Mouse (Mus musculus): ENCODE results near the gene Urah. TPM values are rescaled to one million over a fixed set of nuclear protein-coding genes. Genes with fewer than 3 reads are reported as not detected.

The Urah gene
- 1 to 10 TPM; 1.1 to 1.4 TPM for total RNA-seq (2021)
- long read RNA-seq, experiment 1, partial matches to known transcripts: 0 of 2 reads
- long read RNA-seq, experiment 1, other reads (novel, unspliced or antisense): 1 of 2 reads
- long read RNA-seq, experiment 2, partial matches to known transcripts: 1 of 2 reads
- long read RNA-seq, experiment 2, other reads (novel, unspliced or antisense): 0 of 2 reads

- DNase-seq (ENCODE audit: low spot score in 2 of 2): no peak
- no peak for TF ChIP-seq CTCF (conservative IDR thresholded peaks at IDR 0.05)
- Histone ChIP-seq H3K27ac (peak within 1 kb of the TSS; percentile 91), H3K4me3 (no peak within 1 kb of the TSS)
Measured at GRCm38 (mm10) chr7:140834968-140835757, at the start of gene Urah. Gene Urah (plus strand): TSS chr7:140835018.

GRCm38 (mm10) chr7:140787406-140788052 lies 47.3 kb upstream of the Urah start, which contains the start of gene Syce1:
Gene Syce1 (minus strand): TSS chr7:140787852.
- no peak within 1 kb of the TSS for H3K4me3 ChIP-seq
- no peak within 1 kb of the TSS for H3K27ac ChIP-seq
- DNase-seq (ENCODE audit: low spot score in 2 of 2): no peak
- no peak for TF ChIP-seq CTCF (conservative IDR thresholded peaks at IDR 0.05)

- TF ChIP-seq CTCF (conservative IDR thresholded peaks at IDR 0.05): no peak
- H3K4me3 ChIP-seq: no peak overlapping the region
- no peak overlapping the region for H3K27ac ChIP-seq
- no peak for DNase-seq (ENCODE audit: low spot score in 2 of 2)
Measured at GRCm38 (mm10) chr7:140788053-140788435, 46.8 kb upstream of the Urah start.

GRCm38 (mm10) chr7:140793541-140793940 lies 41.3 kb upstream of the Urah start:
- H3K27ac ChIP-seq: no peak overlapping the region
- TF ChIP-seq CTCF (conservative IDR thresholded peaks at IDR 0.05): no peak
- no peak overlapping the region for H3K4me3 ChIP-seq
- no peak for DNase-seq (ENCODE audit: low spot score in 2 of 2)

- 0 out of 2 replicates have a peak, but pooled peaks have one; percentile 12 for TF ChIP-seq CTCF (conservative IDR thresholded peaks at IDR 0.05)
- H3K4me3 ChIP-seq: no peak overlapping the region
- no peak overlapping the region for H3K27ac ChIP-seq
- no peak for DNase-seq (ENCODE audit: low spot score in 2 of 2)
Measured at GRCm38 (mm10) chr7:140797619-140798018, 37.2 kb upstream of the Urah start.

- no peak for TF ChIP-seq CTCF (conservative IDR thresholded peaks at IDR 0.05)
- Histone ChIP-seq H3K27ac (no peak overlapping the region), H3K4me3 (no peak overlapping the region)
- DNase-seq (ENCODE audit: low spot score in 2 of 2): no peak
Measured at GRCm38 (mm10) chr7:140798212-140798611, 36.6 kb upstream of the Urah start.

- no peak for DNase-seq (ENCODE audit: low spot score in 2 of 2)
- no peak for TF ChIP-seq CTCF (conservative IDR thresholded peaks at IDR 0.05)
- Histone ChIP-seq H3K4me3 (no peak overlapping the region), H3K27ac (no peak overlapping the region)
Measured at GRCm38 (mm10) chr7:140802629-140803028, 32.2 kb upstream of the Urah start.

- DNase-seq (ENCODE audit: low spot score in 2 of 2): peak; percentile 53 to 71
- peak; percentile 86 for TF ChIP-seq CTCF (conservative IDR thresholded peaks at IDR 0.05)
- no peak overlapping the region for H3K4me3 ChIP-seq
- H3K27ac ChIP-seq: peak overlapping the region; percentile 59
Measured at GRCm38 (mm10) chr7:140805704-140806103, 29.1 kb upstream of the Urah start.

GRCm38 (mm10) chr7:140810496-140810895 lies 24.3 kb upstream of the Urah start:
- Histone ChIP-seq H3K27ac (peak overlapping the region; percentile 82; the same call in 1 of the 2 replicates), H3K4me3 (no peak overlapping the region)
- TF ChIP-seq CTCF (conservative IDR thresholded peaks at IDR 0.05): peak; percentile 50
- no peak for DNase-seq (ENCODE audit: low spot score in 2 of 2)

- no peak for TF ChIP-seq CTCF (conservative IDR thresholded peaks at IDR 0.05)
- H3K27ac ChIP-seq: peak overlapping the region; percentile 82
- no peak overlapping the region for H3K4me3 ChIP-seq
- no peak for DNase-seq (ENCODE audit: low spot score in 2 of 2)
Measured at GRCm38 (mm10) chr7:140811714-140812113, 23.1 kb upstream of the Urah start.

GRCm38 (mm10) chr7:140812850-140813249 lies 22.0 kb upstream of the Urah start:
- 0 out of 2 replicates have a peak overlapping the region, but pooled peaks have one; percentile 82 for H3K27ac ChIP-seq
- no peak for DNase-seq (ENCODE audit: low spot score in 2 of 2)
- H3K4me3 ChIP-seq: no peak overlapping the region
- no peak for TF ChIP-seq CTCF (conservative IDR thresholded peaks at IDR 0.05)

GRCm38 (mm10) chr7:140820173-140820572 lies 14.6 kb upstream of the Urah start:
- Histone ChIP-seq H3K27ac (no peak overlapping the region), H3K4me3 (no peak overlapping the region; the same call in 1 of the 2 replicates)
- TF ChIP-seq CTCF (conservative IDR thresholded peaks at IDR 0.05): no peak
- DNase-seq (ENCODE audit: low spot score in 2 of 2): no peak

GRCm38 (mm10) chr7:140821305-140821652 lies 13.5 kb upstream of the Urah start:
- no peak for DNase-seq (ENCODE audit: low spot score in 2 of 2)

More at GRCm38 (mm10) chr7:140821305-140821652, 13.5 kb upstream of the Urah start:
- Histone ChIP-seq H3K4me3 (peak overlapping the region; percentile 59), H3K27ac (peak overlapping the region; percentile 86)
- no peak for TF ChIP-seq CTCF (conservative IDR thresholded peaks at IDR 0.05)
